Mouse (Mus musculus) hindbrain, embryonic 11.5 days (tissue): ENCODE measurements around the gene Flt1. TPM values are rescaled to one million over a fixed set of nuclear protein-coding genes. Genes with fewer than 3 reads are reported as not detected.

Experiments
- ATAC-seq: fragments of 200-750 bp; cut with Nextera tagmentation; 2 replicates; pipeline ENCODE4 v1.8.0; 2017; ENCODE audit warnings: mild to moderate bottlenecking, moderate TSS enrichment, moderate library complexity; ENCODE audit not compliant: low FRiP score
- DNase-seq: peaks from one replicate; pipeline ENCODE4 v3.0.0-alpha.2; 2015; ENCODE audit warnings: low spot score
- H3K27ac ChIP-seq: fragments of 300-500 bp; sonication (generic); 2 replicates; pipeline ENCODE4 v1.5.1; 2014; ENCODE audit warnings: mild to moderate bottlenecking, low read depth, low read length
- H3K27me3 ChIP-seq: fragments of 300-500 bp; sonication (generic); 2 replicates; pipeline ENCODE4 v1.6.1; 2014; ENCODE audit warnings: mild to moderate bottlenecking, low read length, moderate library complexity, mixed read lengths; ENCODE audit not compliant: control insufficient read depth, insufficient read depth
- H3K36me3 ChIP-seq: fragments of 300-500 bp; sonication (generic); 2 replicates; pipeline ENCODE4 v1.6.1; 2014; ENCODE audit warnings: mild to moderate bottlenecking, low read length, moderate library complexity, mixed read lengths; ENCODE audit not compliant: control insufficient read depth, insufficient read depth
- H3K4me1 ChIP-seq: fragments of 300-500 bp; sonication (generic); replicated peaks from 2 replicates; pipeline ENCODE4 v1.6.1; 2014; ENCODE audit warnings: low read length, mixed read lengths; ENCODE audit not compliant: control insufficient read depth, insufficient read depth
- H3K4me2 ChIP-seq: fragments of 300-500 bp; sonication (generic); replicated peaks from 2 replicates; pipeline ENCODE4 v1.6.1; 2014; ENCODE audit warnings: mild to moderate bottlenecking, low read depth, low read length
- H3K4me3 ChIP-seq: fragments of 300-500 bp; sonication (generic); 2 replicates; pipeline ENCODE4 v1.5.1; 2014; ENCODE audit warnings: low read depth, low read length
- H3K9ac ChIP-seq: fragments of 300-500 bp; sonication (generic); 2 replicates; pipeline ENCODE4 v1.6.1; 2014; ENCODE audit warnings: low read depth, low read length
- H3K9me3 ChIP-seq: fragments of 300-500 bp; sonication (generic); 2 replicates; pipeline ENCODE4 v1.6.1; 2016; ENCODE audit warnings: low read length; ENCODE audit not compliant: control insufficient read depth
- WGBS: fragments of 180-500 bp; shearing (Covaris S2); extraction: QIAGEN DNeasy Blood & Tissue Kit; methylation state at CpG from one replicate; pipeline ENCODE4 v1.1.7; 2014; 5-methylcytosine and 5-hydroxymethylcytosine counted together
- polyA plus RNA-seq: library from polyadenylated mRNA; unstranded; fragments of >200 nt; fragmentation: Nextera tagmentation; extraction: Ambion mirVana; gene quantifications from 2 replicates; pipeline ENCODE4 v1.2.1, GENCODE M21; 2014

The Flt1 gene
- polyA plus RNA-seq, 1 experiment from 2014 or later, result 12.3 TPM

GRCm38 (mm10) chr5:147697165-147697564 lies 28.6 kb downstream of the Flt1 start:
- no peak overlapping the region for H3K4me3 ChIP-seq
- H3K4me2 ChIP-seq, result no peak overlapping the region
- ATAC-seq (no peak), DNase-seq (no peak)
- H3K4me1 ChIP-seq, result no peaks in the 10 kb centered on the region
- H3K27ac ChIP-seq, result no peak overlapping the region
- H3K9ac ChIP-seq, result no peak overlapping the region
- no peaks in the 10 kb centered on the region for H3K36me3 ChIP-seq
- H3K9me3 ChIP-seq, result no peaks in the 10 kb centered on the region
- H3K27me3 ChIP-seq, result no peaks in the 10 kb centered on the region
- 32% methylated on average over 5 of the region's 5 CpGs for WGBS

GRCm38 (mm10) chr5:147692622-147693021 lies 33.2 kb downstream of the Flt1 start:
- no peaks in the 10 kb centered on the region for H3K9me3 ChIP-seq
- no peaks in the 10 kb centered on the region for H3K4me1 ChIP-seq
- 87% methylated on average over 1 of the region's 1 CpGs for WGBS
- no peaks in the 10 kb centered on the region for H3K36me3 ChIP-seq
- no peak for ATAC-seq
- no peak overlapping the region for H3K9ac ChIP-seq
- no peaks in the 10 kb centered on the region for H3K27me3 ChIP-seq
- no peak overlapping the region for H3K4me3 ChIP-seq
- no peak for DNase-seq
- no peak overlapping the region for H3K27ac ChIP-seq
- H3K4me2 ChIP-seq, result no peak overlapping the region

- DNase-seq (no peak), ATAC-seq (no peak)
- Histone ChIP-seq H3K27ac (no peak overlapping the region), H3K4me1 (no peaks in the 10 kb centered on the region), H3K9me3 (no peaks in the 10 kb centered on the region), H3K27me3 (no peaks in the 10 kb centered on the region), H3K4me2 (no peak overlapping the region), H3K4me3 (no peak overlapping the region), H3K9ac (no peak overlapping the region), H3K36me3 (no peaks in the 10 kb centered on the region)
- WGBS, result 85% methylated on average over 12 of the region's 12 CpGs
These were observed 42.0 kb downstream of the Flt1 start for GRCm38 (mm10) chr5:147683707-147684323.

GRCm38 (mm10) chr5:147681224-147681623 lies 44.6 kb downstream of the Flt1 start:
- Histone ChIP-seq H3K4me3 (no peak overlapping the region), H3K36me3 (no peaks in the 10 kb centered on the region), H3K27me3 (no peaks in the 10 kb centered on the region), H3K9me3 (no peaks in the 10 kb centered on the region), H3K4me1 (no peaks in the 10 kb centered on the region), H3K9ac (no peak overlapping the region), H3K4me2 (no peak overlapping the region), H3K27ac (no peak overlapping the region)
- ATAC-seq, result no peak
- WGBS, result 40% methylated on average over 10 of the region's 10 CpGs
- DNase-seq, result no peak

- H3K4me3 ChIP-seq, result no peak overlapping the region
- H3K4me1 ChIP-seq, result no peaks in the 10 kb centered on the region
- no peaks in the 10 kb centered on the region for H3K27me3 ChIP-seq
- no peak overlapping the region for H3K4me2 ChIP-seq
- H3K9ac ChIP-seq, result no peak overlapping the region
- 86% methylated on average over 5 of the region's 5 CpGs for WGBS
- H3K36me3 ChIP-seq, result no peaks in the 10 kb centered on the region
- no peak for ATAC-seq
- no peak overlapping the region for H3K27ac ChIP-seq
- no peaks in the 10 kb centered on the region for H3K9me3 ChIP-seq
- no peak for DNase-seq
These were observed 45.1 kb downstream of the Flt1 start for GRCm38 (mm10) chr5:147680711-147681110.

- Histone ChIP-seq H3K4me2 (no peak overlapping the region), H3K36me3 (no peaks in the 10 kb centered on the region), H3K9ac (no peak overlapping the region), H3K4me3 (no peak overlapping the region), H3K27me3 (no peaks in the 10 kb centered on the region), H3K27ac (no peak overlapping the region), H3K9me3 (no peaks in the 10 kb centered on the region), H3K4me1 (no peaks in the 10 kb centered on the region)
- DNase-seq, result no peak
- no peak for ATAC-seq
- 88% methylated on average over 12 of the region's 12 CpGs for WGBS
These were observed 46.5 kb downstream of the Flt1 start for GRCm38 (mm10) chr5:147679316-147679715.

GRCm38 (mm10) chr5:147675791-147676190 lies 50.0 kb downstream of the Flt1 start:
- Histone ChIP-seq H3K9me3 (no peaks in the 10 kb centered on the region), H3K27ac (no peak overlapping the region), H3K4me3 (no peak overlapping the region), H3K36me3 (no peaks in the 10 kb centered on the region), H3K9ac (no peak overlapping the region), H3K4me1 (no peaks in the 10 kb centered on the region), H3K4me2 (no peak overlapping the region), H3K27me3 (no peaks in the 10 kb centered on the region)
- WGBS, result 81% methylated on average over 5 of the region's 5 CpGs
- DNase-seq (no peak), ATAC-seq (no peak)

GRCm38 (mm10) chr5:147671765-147672424 lies 53.9 kb downstream of the Flt1 start:
- H3K27ac ChIP-seq, result no peak overlapping the region
- ATAC-seq (no peak), DNase-seq (no peak)
- no peaks in the 10 kb centered on the region for H3K9me3 ChIP-seq
- H3K4me2 ChIP-seq, result no peak overlapping the region
- WGBS, result 85% methylated on average over 19 of the region's 19 CpGs
- H3K27me3 ChIP-seq, result no peaks in the 10 kb centered on the region
- no peak overlapping the region for H3K9ac ChIP-seq
- H3K4me1 ChIP-seq, result no peaks in the 10 kb centered on the region
- no peak overlapping the region for H3K4me3 ChIP-seq
- H3K36me3 ChIP-seq, result no peaks in the 10 kb centered on the region

- H3K27me3 ChIP-seq, result no peaks in the 10 kb centered on the region
- H3K9me3 ChIP-seq, result no peaks in the 10 kb centered on the region
- DNase-seq, result no peak
- H3K4me1 ChIP-seq, result no peaks in the 10 kb centered on the region
- H3K9ac ChIP-seq, result no peak overlapping the region
- WGBS, result 86% methylated on average over 15 of the region's 15 CpGs
- no peak overlapping the region for H3K27ac ChIP-seq
- no peak overlapping the region for H3K4me3 ChIP-seq
- no peak for ATAC-seq
- no peak overlapping the region for H3K4me2 ChIP-seq
- H3K36me3 ChIP-seq, result no peaks in the 10 kb centered on the region
These were observed 57.0 kb downstream of the Flt1 start for GRCm38 (mm10) chr5:147668637-147669344.
